Mouse (Mus musculus): ENCODE data around the gene Stmn1.

Gene Stmn1

DNA sequence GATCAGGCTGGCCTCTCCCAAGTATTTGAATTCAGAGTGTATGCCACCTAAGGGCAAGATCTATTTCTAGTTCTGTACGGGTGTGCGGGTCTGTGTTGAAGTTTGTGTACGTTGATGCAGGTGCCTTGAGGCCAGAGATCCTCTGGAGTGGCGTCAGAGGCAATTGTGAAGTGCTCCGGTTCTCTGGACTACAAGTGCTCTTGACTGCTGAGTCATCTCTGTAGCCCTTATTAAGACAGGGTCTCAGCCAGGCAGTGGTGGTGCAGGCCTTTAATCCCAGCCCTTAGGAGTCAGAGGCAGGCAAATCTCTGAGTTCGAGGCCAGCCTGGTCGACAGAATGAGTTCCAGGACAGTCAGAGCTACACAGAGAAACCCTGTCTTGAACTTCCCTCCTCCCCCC is 47.5 kb downstream of the Stmn1 start:
- DNase-seq (ENCODE audit: low read depth) = no peak

DNA sequence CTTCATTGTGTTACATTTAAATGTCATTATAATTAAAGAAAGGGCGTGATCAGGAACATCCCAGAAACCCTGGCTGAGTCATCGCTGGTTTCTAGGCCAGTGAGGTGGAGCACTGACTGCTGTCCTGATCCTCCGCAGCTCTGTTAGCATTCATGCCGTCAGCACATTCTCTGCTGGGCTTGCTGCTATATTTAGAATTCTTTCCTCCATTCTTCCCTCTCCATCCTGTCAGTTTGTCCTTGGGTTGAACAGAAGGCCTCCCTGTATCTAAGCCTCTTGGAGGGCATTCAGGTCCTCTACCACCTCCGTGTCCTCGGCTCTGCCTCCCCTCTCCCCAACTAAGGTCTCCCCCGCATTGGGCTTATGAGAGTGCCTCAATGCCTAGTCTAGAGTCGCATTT is 48.9 kb downstream of the Stmn1 start:
- no peak for DNase-seq (ENCODE audit: low read depth)

DNA sequence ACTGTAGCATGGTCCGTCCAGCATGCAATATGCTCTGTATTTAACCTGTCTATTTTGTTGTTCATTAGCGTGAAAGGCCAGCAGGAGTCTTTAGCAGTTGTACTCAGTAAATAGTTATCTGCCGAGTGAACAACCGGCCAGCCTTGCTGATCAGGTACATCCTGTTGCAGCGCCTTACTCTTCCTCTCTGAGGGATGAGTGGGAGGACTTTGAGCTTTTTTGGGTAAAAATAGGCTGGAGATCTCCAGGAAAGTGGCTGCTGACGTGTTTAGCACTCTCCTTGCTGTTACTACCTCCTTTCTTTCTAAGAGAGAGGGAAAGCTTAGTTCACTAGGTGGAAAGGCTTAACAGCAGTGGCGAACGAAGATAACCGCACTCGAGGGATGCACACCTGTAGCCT is 49.6 kb downstream of the Stmn1 start:
- DNase-seq (ENCODE audit: low read depth) = no peak

DNA sequence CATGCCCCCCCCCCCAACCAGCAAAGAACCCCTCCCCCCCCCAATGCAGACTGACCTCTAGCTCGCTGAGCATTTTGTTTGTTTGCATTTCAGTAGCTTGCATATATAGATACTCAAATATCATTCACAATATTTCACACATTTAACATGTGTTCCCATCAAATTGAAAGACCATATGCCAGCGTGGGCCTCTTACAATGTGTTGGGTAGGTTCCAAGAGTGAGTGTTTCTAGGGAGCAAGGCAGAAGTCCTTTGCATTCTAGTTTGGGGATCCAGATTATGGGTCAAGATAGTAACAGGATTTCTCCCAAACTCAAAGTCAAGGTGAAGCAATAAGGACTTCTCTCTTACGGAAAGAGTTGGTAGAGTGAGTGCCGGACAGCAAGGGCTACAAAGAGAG is 50.4 kb downstream of the Stmn1 start:
- no peak for DNase-seq (ENCODE audit: low read depth)

DNA sequence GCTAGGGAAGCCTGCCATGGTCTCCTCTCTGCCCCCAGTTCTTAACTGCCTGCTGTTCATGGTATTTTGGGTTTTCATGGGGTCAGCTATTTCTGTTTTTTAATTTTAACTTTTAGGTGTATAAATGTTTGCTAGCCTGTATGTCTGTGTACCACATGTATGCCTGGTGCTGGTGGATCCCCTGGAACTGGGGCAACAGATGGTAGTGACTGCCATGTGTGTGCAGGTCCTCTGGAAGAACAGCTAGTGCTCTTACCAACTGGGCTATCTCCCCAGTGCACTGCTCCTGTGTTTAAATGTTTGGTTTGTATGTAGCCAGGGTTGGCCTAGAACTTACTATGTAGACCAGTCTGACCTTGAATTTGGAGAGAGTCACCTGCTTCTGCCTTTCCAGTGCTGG is 51.2 kb downstream of the Stmn1 start:
- no peak for DNase-seq (ENCODE audit: low read depth)

All from c-Kit-positive CD71-negative TER-119-negative erythroid progenitor cells, embryonic 14.5 days (primary cell).